Mouse (Mus musculus) spleen, postnatal 0 days (tissue): ENCODE results near the gene Gli1. TPM values are rescaled to one million over a fixed set of nuclear protein-coding genes. Genes with fewer than 3 reads are reported as not detected.

Experiments used
- polyA plus RNA-seq: library from polyadenylated mRNA; unstranded; fragments of >200 nt; fragmentation: Nextera tagmentation; extraction: Ambion mirVana; gene quantifications from 2 replicates; pipeline ENCODE4 v1.2.1, GENCODE M21; 2015

Gli1 gene
- 0.66 and 1.1 TPM in 2 replicates for polyA plus RNA-seq

DNA sequence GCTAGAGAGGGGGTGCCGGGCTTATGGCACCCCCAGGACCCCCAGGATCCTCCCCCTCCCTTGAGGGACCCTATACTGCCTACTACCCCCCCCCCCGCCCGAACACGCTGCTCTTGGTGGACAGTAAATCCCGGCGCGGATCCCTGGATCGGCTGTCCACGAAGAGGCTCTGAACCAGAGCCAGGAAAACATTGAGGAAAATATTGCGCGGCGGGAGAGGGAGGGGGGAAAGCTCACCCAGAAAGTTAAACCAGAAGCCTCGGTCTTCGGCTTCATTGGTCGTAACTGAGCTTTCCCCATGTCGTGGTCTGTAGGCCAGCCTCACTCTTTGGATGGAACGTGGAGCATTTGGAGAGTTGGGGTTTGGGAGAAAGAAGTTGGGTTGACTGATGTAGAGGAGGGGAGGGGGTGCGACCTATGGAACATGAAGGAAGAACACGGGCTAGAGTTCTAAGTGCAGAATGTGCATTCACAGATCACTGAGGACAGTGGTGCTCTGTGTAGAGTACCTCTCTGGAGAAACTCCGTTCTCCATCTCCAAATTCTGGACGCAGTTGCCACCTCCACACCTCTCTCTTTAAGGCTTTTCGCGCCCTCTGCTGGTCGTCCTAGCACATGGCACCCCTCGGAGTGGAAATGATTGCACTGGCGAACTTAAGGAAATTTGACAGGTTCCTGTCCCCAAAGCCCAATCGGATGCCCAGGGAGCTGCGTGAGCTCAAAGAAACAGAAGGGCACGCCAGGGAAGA lies at the start of gene Gli1:
Gene Gli1 (minus strand): TSS at position 84 of the 749 bp plus-strand sequence.

DNA sequence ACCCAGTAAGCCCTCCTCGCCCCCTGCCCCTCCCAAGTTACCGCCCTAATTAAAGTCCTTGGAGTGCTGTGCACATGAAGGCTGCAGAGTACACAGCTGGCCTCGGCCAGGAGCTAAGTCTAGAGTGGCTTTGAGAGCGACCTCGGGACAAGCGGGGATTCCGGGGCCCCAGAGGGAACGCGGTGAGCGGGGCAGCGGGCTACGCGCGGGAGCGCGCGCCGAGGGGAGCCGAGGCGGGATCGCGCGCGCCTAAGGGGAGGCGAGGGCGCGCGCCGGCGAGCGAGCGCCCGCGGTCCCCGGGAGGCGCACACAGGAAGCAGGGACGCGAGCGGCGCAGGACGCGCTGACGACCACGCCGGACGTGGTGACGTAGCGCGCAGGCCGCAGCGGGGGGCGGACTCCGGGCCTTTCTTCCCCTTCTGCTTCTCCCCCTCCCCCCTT lies 38.5 kb upstream of the Gli1 start, which contains the start of gene R3hdm2:
Gene R3hdm2 (plus strand): TSS at position 77 of the 441 bp plus-strand sequence.

DNA sequence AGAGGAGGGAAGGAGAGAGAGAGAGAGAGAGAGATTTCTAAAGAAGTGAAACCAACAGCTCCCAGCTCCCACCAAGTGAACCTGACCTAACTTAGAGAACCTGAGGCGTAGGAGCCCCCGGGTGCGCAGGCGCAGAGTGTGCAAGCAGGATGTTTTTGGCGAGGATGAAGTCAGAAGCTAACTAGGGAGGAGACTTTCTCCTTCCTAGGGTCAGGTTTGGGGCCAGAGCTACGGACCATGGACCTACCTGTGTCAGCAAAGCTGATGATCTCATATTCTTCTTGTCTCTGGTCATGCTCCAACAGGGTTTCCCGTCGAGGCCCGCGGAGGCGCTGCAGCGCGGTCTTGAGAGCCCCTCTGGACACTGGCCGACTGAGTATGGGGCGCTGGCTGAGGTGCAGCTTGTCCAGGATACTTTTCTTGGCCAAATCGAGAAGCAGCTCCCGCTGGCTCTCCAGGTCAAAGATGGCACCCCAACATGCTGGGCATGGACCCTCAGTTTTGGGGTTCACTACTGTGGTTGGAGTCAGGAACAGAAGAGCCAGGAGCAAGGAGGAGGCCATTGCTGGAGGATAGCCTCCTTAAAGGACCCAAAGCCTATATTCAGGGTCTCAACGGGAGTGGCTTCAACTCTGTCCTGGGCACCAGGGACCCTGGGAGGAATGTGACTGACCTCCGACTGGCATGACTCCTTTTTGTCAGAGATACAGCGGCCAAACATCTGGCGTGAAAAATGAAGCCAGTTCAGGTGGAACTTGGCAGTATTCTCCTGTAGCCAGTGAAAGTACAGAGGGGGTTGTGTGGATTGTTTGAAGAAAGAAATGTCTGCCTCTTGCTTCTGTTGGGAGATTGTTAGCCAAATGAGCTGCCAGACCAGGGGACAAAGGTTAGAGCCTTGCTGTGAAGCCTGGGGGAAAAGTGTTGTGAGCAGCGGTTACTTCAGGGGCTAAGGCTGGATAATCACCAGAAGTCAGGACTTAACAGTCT lies 28.4 kb upstream of the Gli1 start, which contains the start of gene Inhbc:
Gene Inhbc (minus strand): TSS at position 598 of the 987 bp plus-strand sequence.

GRCm38 (mm10) chr10:127353909-127354895 lies 12.4 kb upstream of the Gli1 start, which contains the start of gene Inhbe:
Gene Inhbe (minus strand): TSS chr10:127354411.

DNA sequence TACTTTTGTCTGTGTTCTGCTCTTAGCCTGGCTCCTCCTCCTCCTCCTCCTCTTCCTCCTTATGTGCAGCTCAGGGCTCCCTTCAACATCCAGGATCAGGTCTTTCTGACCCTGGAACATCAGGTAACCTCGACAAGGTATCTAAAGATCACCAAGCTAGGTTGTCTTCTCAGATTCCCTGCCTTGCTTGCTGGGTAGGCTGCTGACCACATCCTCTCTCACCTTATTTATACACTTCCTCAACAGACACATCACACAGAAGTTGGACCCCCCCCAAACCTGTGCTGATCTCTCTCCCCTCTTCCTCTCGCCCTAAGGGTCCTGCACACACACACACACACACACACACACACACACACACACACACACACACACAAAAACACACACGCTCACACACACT lies 20.2 kb downstream of the Gli1 start, which contains the start of gene Arhgap9:
Gene Arhgap9 (plus strand): TSS at position 344 of the 400 bp plus-strand sequence.

GRCm38 (mm10) chr10:127311476-127312355 lies 30.1 kb downstream of the Gli1 start, which contains the start of gene Mars:
Gene Mars (minus strand): TSS chr10:127311786.

DNA sequence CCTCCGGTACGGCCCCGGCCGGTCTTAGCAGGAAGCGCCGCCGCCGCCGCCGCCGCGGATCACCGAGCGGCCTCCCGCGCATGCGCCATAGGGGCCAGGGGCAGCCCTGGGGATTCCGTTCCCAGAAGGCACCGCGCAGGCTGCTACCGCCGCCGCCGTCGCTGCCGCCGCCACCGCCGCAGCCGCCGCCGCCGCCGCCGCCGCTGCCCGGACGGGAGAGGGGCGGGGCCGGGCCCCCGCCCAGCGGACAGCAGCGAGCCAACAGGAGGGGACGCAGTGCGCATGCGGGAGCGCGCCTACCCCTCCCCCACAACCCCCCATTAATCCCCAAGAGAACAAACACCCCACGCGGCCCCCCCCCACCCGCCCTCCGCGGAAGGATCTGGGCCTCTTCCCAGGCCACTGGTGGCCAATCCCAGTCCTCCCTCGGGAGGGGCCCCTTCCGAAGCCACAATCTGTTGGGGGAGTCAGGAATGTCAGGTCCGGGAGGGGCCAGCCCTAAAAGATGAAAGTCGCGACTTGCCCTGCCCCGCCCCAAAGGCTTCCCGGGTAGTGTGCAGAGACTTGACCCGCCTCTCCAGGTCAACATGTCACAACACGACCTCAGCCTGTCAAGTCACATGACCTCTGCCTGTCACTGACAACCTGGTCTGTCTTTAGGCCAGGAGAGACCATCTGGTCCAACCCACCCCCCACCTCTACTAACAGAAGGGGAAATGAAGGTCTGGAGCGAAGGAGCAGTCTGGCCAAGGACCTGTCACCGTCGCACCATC lies 52.8 kb downstream of the Gli1 start, which contains the start of gene Mbd6:
Gene Mbd6 (minus strand): TSS at position 219 of the 773 bp plus-strand sequence.

Other genes starting within 250 kb of the Gli1 start
- 47.0 and 54.4 TPM in 2 replicates for gene Os9, start 220.8 kb downstream of the Gli1 start, polyA plus RNA-seq
- gene B4galnt1, start 176.7 kb downstream of the Gli1 start, polyA plus RNA-seq: 22.9 and 24.8 TPM in 2 replicates
- 1.5 and 1.6 TPM in 2 replicates for gene Slc26a10, start 161.3 kb downstream of the Gli1 start, polyA plus RNA-seq
- gene Arhgef25, start 151.9 kb downstream of the Gli1 start, polyA plus RNA-seq: 13.1 and 17.5 TPM in 2 replicates
- gene Dtx3, start 146.2 kb downstream of the Gli1 start, polyA plus RNA-seq: 36.1 and 42.7 TPM in 2 replicates
- gene Pip4k2c, start 130.4 kb downstream of the Gli1 start, polyA plus RNA-seq: 41.4 and 44.1 TPM in 2 replicates
- gene Kif5a, start 78.6 kb downstream of the Gli1 start, polyA plus RNA-seq: 0.06 and 0.15 TPM in 2 replicates
- 94.5 and 104 TPM in 2 replicates for gene Dctn2, start 75.6 kb downstream of the Gli1 start, polyA plus RNA-seq
- gene Mbd6, start 53.0 kb downstream of the Gli1 start, polyA plus RNA-seq: 11.7 and 14.1 TPM in 2 replicates
- gene Mars, start 30.2 kb downstream of the Gli1 start, polyA plus RNA-seq: 79.4 and 88.0 TPM in 2 replicates
- gene Arhgap9, start 20.0 kb downstream of the Gli1 start, polyA plus RNA-seq: 38.7 and 46.0 TPM in 2 replicates
- gene Inhbe, start 12.4 kb upstream of the Gli1 start, polyA plus RNA-seq: not detected in 2 replicates
- gene Inhbc, start 28.5 kb upstream of the Gli1 start, polyA plus RNA-seq: not detected in 2 replicates
- gene R3hdm2, start 38.4 kb upstream of the Gli1 start, polyA plus RNA-seq: 14.1 and 16.8 TPM in 2 replicates
- gene Stac3, start 159.7 kb upstream of the Gli1 start, polyA plus RNA-seq: 0.12 and 0.49 TPM in 2 replicates
- gene Ndufa4l2, start 173.0 kb upstream of the Gli1 start, polyA plus RNA-seq: 22.4 and 25.0 TPM in 2 replicates
- gene Shmt2, start 180.5 kb upstream of the Gli1 start, polyA plus RNA-seq: 80.6 and 92.9 TPM in 2 replicates
- gene Nxph4, start 192.6 kb upstream of the Gli1 start, polyA plus RNA-seq: 0.12 TPM in 1 of 2 replicates, not detected in the other